Mouse (Mus musculus): Measurements from ENCODE around the gene Syne4.

DNA sequence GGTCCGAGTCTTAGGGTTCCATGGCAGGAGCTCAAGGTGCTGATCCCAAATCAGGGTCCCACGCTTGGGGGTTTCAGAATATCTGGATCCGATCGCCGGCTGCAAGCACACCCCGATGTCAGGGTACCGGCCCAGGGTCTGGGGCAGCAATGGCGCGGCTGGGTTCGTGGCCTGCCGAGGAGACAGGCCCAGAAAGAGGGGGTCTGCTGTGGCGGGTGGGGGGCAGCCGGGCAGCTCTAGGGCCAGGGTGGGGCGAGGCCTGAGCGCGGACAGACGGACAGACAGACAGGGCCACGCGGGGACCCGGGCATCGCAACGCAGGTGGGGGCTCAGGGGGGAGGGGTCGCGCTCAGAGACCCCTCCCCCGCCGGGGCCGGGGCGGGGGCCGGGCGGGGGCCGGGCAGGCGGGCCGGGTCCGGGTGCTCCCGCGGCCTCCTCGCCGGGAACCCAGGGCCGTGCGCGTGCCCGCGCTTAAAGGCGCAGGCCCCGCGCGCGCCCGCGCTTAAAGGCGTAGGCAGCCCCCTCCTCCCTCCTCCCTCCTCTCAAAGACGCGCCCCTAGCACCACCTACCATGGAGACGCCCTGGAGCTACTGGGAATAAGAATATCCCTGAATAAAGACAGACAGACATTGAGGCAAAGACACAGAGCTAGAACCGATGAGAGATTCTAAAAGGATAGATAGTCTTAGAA is 48.2 kb downstream of the Syne4 start, which contains the start of gene Lrfn3:
- TF ChIP-seq CTCF (conservative IDR thresholded peaks at IDR 0.05; ENCODE audit: low read length) (no peak), NANOG (IDR thresholded peaks at IDR 0.05; ENCODE audit: borderline replicate concordance, low read length) (no peak), POU5F1 (IDR thresholded peaks at IDR 0.05; ENCODE audit: borderline replicate concordance, low read length) (no peak)

Data from E14TG2a.4 (cell line).